In the genomic region with DNA sequence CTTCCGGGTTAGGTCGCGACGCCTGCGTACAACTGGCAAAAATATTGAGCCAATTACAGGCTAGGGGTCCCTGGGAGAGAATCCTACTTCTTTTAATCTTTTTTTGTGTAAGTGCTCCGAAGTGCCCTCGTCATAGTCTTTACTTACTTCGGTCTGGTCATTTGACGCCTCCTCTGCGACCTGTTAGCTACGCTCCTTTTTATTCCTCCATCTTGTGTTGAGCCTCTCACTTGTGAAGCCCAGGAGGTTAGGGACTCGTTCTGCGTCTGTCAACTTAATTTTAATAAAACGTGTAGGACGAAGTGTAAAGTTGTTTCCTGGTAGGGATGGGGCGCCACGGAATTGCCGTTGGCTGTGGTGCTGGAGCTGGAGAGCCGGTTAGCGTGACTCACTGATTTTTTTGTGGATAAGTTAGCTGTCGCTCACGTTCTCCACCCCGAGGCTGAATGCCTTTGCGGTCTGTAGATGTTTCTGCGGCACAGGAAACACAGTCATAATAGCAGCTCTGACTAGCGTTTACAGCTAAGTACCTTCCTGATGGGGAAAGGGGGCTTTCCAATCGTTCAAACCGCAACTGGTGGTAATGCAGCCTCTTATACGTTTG, we compare ENCODE assay signal across 7 mouse cellular contexts. TPM values are rescaled to one million over a fixed set of nuclear protein-coding genes. Genes with fewer than 3 reads are reported as not detected.
A peak's percentile ranks its signal among the peaks of the same experiment; 100 is the strongest.
DNase-seq lines count a peak whose midpoint lies in the region; ATAC-seq and TF ChIP-seq lines count a peak whose summit lies in the region.

No protein-coding gene starts in this region.

- no peaks in the 10 kb centered on the region for H3K36me3 ChIP-seq in hindbrain, embryonic 11.5 days (ENCODE audit: control insufficient read depth, insufficient read depth, low read length)
- no peaks in the 10 kb centered on the region for H3K36me3 ChIP-seq in liver, embryonic 13.5 days
- H3K36me3 ChIP-seq in stomach, postnatal 0 days (ENCODE audit: control insufficient read depth, insufficient read depth, low read length) = no peaks in the 10 kb centered on the region

- CTCF ChIA-PET in Patski (lab: Charles Lee) = interaction anchor here (0.8 to 3.8 kb wide), 5 partner anchors 15 to 206 kb away, joined by 3 to 30 read pairs (median 3); no protein-coding TSS in a partner anchor

- in situ Hi-C loops in Patski (cut with MboI; ENCODE audit: low pct_unique_long_range_greater_than_20kb) = loop anchor here (10.0 to 25.0 kb wide), 2 partner anchors 782 to 1009 kb away; no protein-coding TSS in a partner anchor

- peak; percentile 82 to 84 for DNase-seq in CD8-positive naive resting alpha-beta T cell, adult 2 months (ENCODE audit: low read depth in 2 of 2, low spot score in 2 of 2)
- DNase-seq in Patski (ENCODE audit: low read depth, low spot score) = peak; percentile 75
- DNase-seq in hindbrain, embryonic 11.5 days (ENCODE audit: low spot score) = peak; percentile 63
- peak; percentile 66 for DNase-seq in liver, embryonic 13.5 days
- DNase-seq in stomach, postnatal 0 days (ENCODE audit: low spot score) = peak; percentile 85

- TF ChIP-seq EP300 in stomach, postnatal 0 days (optimal IDR thresholded peaks at IDR 0.05) = peak; percentile 60

- no peaks in the 10 kb centered on the region for H3K4me1 ChIP-seq in hindbrain, embryonic 11.5 days (replicated peaks; ENCODE audit: control insufficient read depth, insufficient read depth, low read length)
- peaks cover 17% of the 10 kb centered on the region for H3K4me1 ChIP-seq in liver, embryonic 13.5 days (replicated peaks)
- H3K4me1 ChIP-seq in stomach, postnatal 0 days (replicated peaks; ENCODE audit: control insufficient read depth, insufficient read depth) = no peaks in the 10 kb centered on the region

- H3K27me3 ChIP-seq in Patski = no peaks in the 10 kb centered on the region
- H3K27me3 ChIP-seq in hindbrain, embryonic 11.5 days (ENCODE audit: control insufficient read depth, insufficient read depth, low read length) = no peaks in the 10 kb centered on the region
- H3K27me3 ChIP-seq in liver, embryonic 13.5 days = no peaks in the 10 kb centered on the region
- no peaks in the 10 kb centered on the region for H3K27me3 ChIP-seq in stomach, postnatal 0 days (ENCODE audit: control insufficient read depth, insufficient read depth, low read length)

- POLR2A ChIA-PET in Patski (lab: Charles Lee) = interaction anchor here (0.7 to 2.9 kb wide), 4 partner anchors 124 to 323 kb away, joined by 3 to 32 read pairs (median 3); no protein-coding TSS in a partner anchor

- peak; percentile 50 for ATAC-seq in Patski
- peak; percentile 71 for ATAC-seq in erythroblast, adult 5-6 weeks (replicated peaks; ENCODE audit: low FRiP score, poor library complexity, severe bottlenecking)
- peak; percentile 17 for ATAC-seq in hindbrain, embryonic 11.5 days (ENCODE audit: low FRiP score)
- ATAC-seq in liver, embryonic 13.5 days (ENCODE audit: low read depth) = peak; percentile 50
- ATAC-seq in monocyte, adult 5-6 weeks (replicated peaks; ENCODE audit: insufficient number of reproducible peaks, low FRiP score, low TSS enrichment, poor library complexity, severe bottlenecking) = peak; percentile 42
- peak; percentile 74 for ATAC-seq in stomach, postnatal 0 days (ENCODE audit: low FRiP score, low TSS enrichment)

- H3K4me2 ChIP-seq in hindbrain, embryonic 11.5 days (replicated peaks; ENCODE audit: low read depth, low read length) = peak overlapping the region; percentile 69
- H3K4me2 ChIP-seq in liver, embryonic 13.5 days = peak overlapping the region; percentile 82
- peak overlapping the region; percentile 48 for H3K4me2 ChIP-seq in stomach, postnatal 0 days (replicated peaks; ENCODE audit: low read depth)

- WGBS in hindbrain, embryonic 11.5 days = 0% methylated on average over 29 of the region's 29 CpGs
- WGBS in liver, embryonic 13.5 days (ENCODE audit: insufficient replicate concordance) = 0% methylated on average over 29 of the region's 29 CpGs
- under 1% methylated on average over 29 of the region's 29 CpGs for WGBS in stomach, postnatal 0 days

- TF ChIP-seq CTCF in Patski (IDR thresholded peaks at IDR 0.05) = no peak
- peak; percentile 26 for TF ChIP-seq CTCF in stomach, postnatal 0 days (IDR thresholded peaks at IDR 0.05; ENCODE audit: low read depth)

- peak overlapping the region; percentile 61 for H3K9ac ChIP-seq in hindbrain, embryonic 11.5 days (ENCODE audit: low read depth, low read length)
- H3K9ac ChIP-seq in liver, embryonic 13.5 days = peak overlapping the region; percentile 98
- peak overlapping the region; percentile 47 for H3K9ac ChIP-seq in stomach, postnatal 0 days (ENCODE audit: low read length)

- peak overlapping the region; percentile 81 for H3K4me3 ChIP-seq in hindbrain, embryonic 11.5 days (ENCODE audit: low read depth, low read length)
- peak overlapping the region; percentile 99 for H3K4me3 ChIP-seq in liver, embryonic 13.5 days (replicated peaks)
- H3K4me3 ChIP-seq in stomach, postnatal 0 days (ENCODE audit: low read depth, low read length) = peak overlapping the region; percentile 96

- H3K27ac ChIP-seq in hindbrain, embryonic 11.5 days (ENCODE audit: low read depth, low read length) = peak overlapping the region; percentile 81
- peak overlapping the region; percentile 98 for H3K27ac ChIP-seq in liver, embryonic 13.5 days
- peak overlapping the region; percentile 100 for H3K27ac ChIP-seq in stomach, postnatal 0 days (replicated peaks)

- H3K9me3 ChIP-seq in hindbrain, embryonic 11.5 days (ENCODE audit: control insufficient read depth, low read length) = no peaks in the 10 kb centered on the region
- no peaks in the 10 kb centered on the region for H3K9me3 ChIP-seq in liver, embryonic 13.5 days (replicated peaks)
- H3K9me3 ChIP-seq in stomach, postnatal 0 days (ENCODE audit: control insufficient read depth, low read length) = no peaks in the 10 kb centered on the region

RNA-seq across cellular contexts. Expression of a gene that starts 0.4 kb away (rescaled TPM):
- 1.0 TPM for polyA plus RNA-seq in Patski (2021)
- 3.8 and 5.6 TPM in 2 replicates for total RNA-seq in erythroblast, adult 5-6 weeks (2015; ENCODE audit: low replicate concordance)
- total RNA-seq in erythroblast, adult 5-6 weeks (2017; ENCODE audit: low replicate concordance) = 3.3 and 4.3 TPM in 2 replicates
- polyA plus RNA-seq in hindbrain, embryonic 11.5 days (2014; fragmentation: Nextera tagmentation; extraction: Ambion mirVana) = 1.4 TPM in 2 replicates
- 1.5 and 2.0 TPM in 2 replicates for polyA plus RNA-seq in liver, embryonic 13.5 days (2015; fragmentation: Nextera tagmentation; extraction: Ambion mirVana)
- total RNA-seq in monocyte, adult 5-6 weeks (2017) = 25.8 to 41.6 TPM (median 26.1 TPM) in 3 replicates
- polyA plus RNA-seq in stomach, postnatal 0 days (2015; fragmentation: Nextera tagmentation; extraction: Ambion mirVana) = 1.5 and 1.7 TPM in 2 replicates

RNA-seq across cellular contexts. Expression of a gene that starts 0.5 kb away (rescaled TPM):
- 94.3 TPM for polyA plus RNA-seq in Patski (2021)
- total RNA-seq in erythroblast, adult 5-6 weeks (2015; ENCODE audit: low replicate concordance) = 21.7 and 24.5 TPM in 2 replicates
- total RNA-seq in erythroblast, adult 5-6 weeks (2017; ENCODE audit: low replicate concordance) = 34.2 and 51.3 TPM in 2 replicates
- polyA plus RNA-seq in hindbrain, embryonic 11.5 days (2014; fragmentation: Nextera tagmentation; extraction: Ambion mirVana) = 12.2 and 15.8 TPM in 2 replicates
- 8.4 and 9.2 TPM in 2 replicates for polyA plus RNA-seq in liver, embryonic 13.5 days (2015; fragmentation: Nextera tagmentation; extraction: Ambion mirVana)
- total RNA-seq in monocyte, adult 5-6 weeks (2017) = 101 to 112 TPM (median 106 TPM) in 3 replicates
- polyA plus RNA-seq in stomach, postnatal 0 days (2015; fragmentation: Nextera tagmentation; extraction: Ambion mirVana) = 8.6 and 8.9 TPM in 2 replicates

RNA-seq across cellular contexts. Expression of a gene that starts 31.0 kb away (rescaled TPM):
- 59.9 TPM for polyA plus RNA-seq in Patski (2021)
- total RNA-seq in erythroblast, adult 5-6 weeks (2015; ENCODE audit: low replicate concordance) = 7.5 TPM in 1 of 2 replicates, not detected in the other
- not detected in 2 replicates for total RNA-seq in erythroblast, adult 5-6 weeks (2017; ENCODE audit: low replicate concordance)
- 1.1 and 1.2 TPM in 2 replicates for polyA plus RNA-seq in hindbrain, embryonic 11.5 days (2014; fragmentation: Nextera tagmentation; extraction: Ambion mirVana)
- polyA plus RNA-seq in liver, embryonic 13.5 days (2015; fragmentation: Nextera tagmentation; extraction: Ambion mirVana) = 0.69 and 0.81 TPM in 2 replicates
- 2.2 to 4.7 TPM (median 3.5 TPM) in 3 replicates for total RNA-seq in monocyte, adult 5-6 weeks (2017)
- 0.55 and 0.61 TPM in 2 replicates for polyA plus RNA-seq in stomach, postnatal 0 days (2015; fragmentation: Nextera tagmentation; extraction: Ambion mirVana)

RNA-seq across cellular contexts. Expression of a gene that starts 50.1 kb away (rescaled TPM):
- polyA plus RNA-seq in Patski (2021) = not detected
- not detected in 2 replicates for total RNA-seq in erythroblast, adult 5-6 weeks (2015; ENCODE audit: low replicate concordance)
- not detected in 2 replicates for total RNA-seq in erythroblast, adult 5-6 weeks (2017; ENCODE audit: low replicate concordance)
- not detected in 2 replicates for polyA plus RNA-seq in hindbrain, embryonic 11.5 days (2014; fragmentation: Nextera tagmentation; extraction: Ambion mirVana)
- polyA plus RNA-seq in liver, embryonic 13.5 days (2015; fragmentation: Nextera tagmentation; extraction: Ambion mirVana) = not detected in 2 replicates
- 1.4 to 4.1 TPM in 2 of 3 replicates, not detected in the other for total RNA-seq in monocyte, adult 5-6 weeks (2017)
- polyA plus RNA-seq in stomach, postnatal 0 days (2015; fragmentation: Nextera tagmentation; extraction: Ambion mirVana) = not detected in 2 replicates

Comparison
In these comparisons a context has a peak if more than half of its experiments do, and no peak if none do; other contexts are left out.
1. Peak in every context shown above with its lines: DNase-seq, ATAC-seq, H3K4me3 ChIP-seq and H3K27ac ChIP-seq.
2. ATAC-seq: peak in every context shown above with its lines; median percentile 74 in stomach, postnatal 0 days; 71 in erythroblast, adult 5-6 weeks; 50 in Patski; 50 in liver, embryonic 13.5 days; 42 in monocyte, adult 5-6 weeks; 17 in hindbrain, embryonic 11.5 days.
3. H3K9ac ChIP-seq: peak in every context shown above with its lines; median percentile 98 in liver, embryonic 13.5 days; 61 in hindbrain, embryonic 11.5 days; 47 in stomach, postnatal 0 days.
4. RNA of a gene that starts 31.0 kb away (polyA plus RNA-seq): 59.9 TPM in Patski (single experiment); 1.1 to 1.2 TPM in hindbrain, embryonic 11.5 days, 0.69 to 0.81 TPM in liver, embryonic 13.5 days and 0.55 to 0.61 TPM in stomach, postnatal 0 days; every median in the first group is over 10 times any median in the second.